In the genomic region with DNA sequence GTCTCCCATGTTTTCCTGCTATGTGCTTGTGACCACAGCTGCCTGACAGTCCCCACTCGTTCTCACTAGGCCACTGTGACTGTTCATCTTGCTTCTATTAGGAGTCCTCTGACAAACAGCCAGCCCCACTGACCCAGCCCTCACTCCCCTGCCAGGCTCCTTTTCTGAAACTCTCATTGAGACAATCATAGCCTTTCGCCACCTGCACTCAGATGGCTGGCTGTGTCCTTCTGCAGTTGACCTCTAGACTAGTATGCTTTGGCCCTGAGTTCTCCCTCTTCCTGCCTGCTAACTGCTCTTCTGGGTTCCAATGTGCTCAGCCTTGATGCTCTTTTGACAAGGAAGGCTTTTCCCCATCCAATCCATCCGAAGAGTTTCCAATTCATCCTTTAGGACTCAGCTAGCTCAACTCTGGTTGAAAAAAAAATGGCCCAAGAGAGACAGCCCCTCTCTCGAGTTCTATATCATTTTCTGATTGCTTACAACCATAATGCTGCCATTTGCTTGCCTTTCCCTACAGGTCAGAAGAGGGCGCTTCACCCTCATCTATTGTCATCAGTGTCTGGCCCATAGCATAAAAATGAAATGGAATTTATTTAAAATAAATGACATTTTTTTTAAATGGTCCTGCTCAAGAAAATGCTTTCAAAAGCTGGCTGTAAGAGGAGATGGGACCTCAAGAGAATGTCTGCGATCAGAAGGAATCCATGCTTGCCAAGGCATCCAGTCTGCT, we compare ENCODE assay signal across 19 mouse cellular contexts. TPM values are rescaled to one million over a fixed set of nuclear protein-coding genes. Genes with fewer than 3 reads are reported as not detected.
A peak's percentile ranks its signal among the peaks of the same experiment; 100 is the strongest.
DNase-seq lines count a peak whose midpoint lies in the region; ATAC-seq and TF ChIP-seq lines count a peak whose summit lies in the region.
"Had no signal": no experiment of that assay in that cellular context is flagged by ENCODE, and none has a peak within 500 bp of the region (broad histone marks: within the 10 kb centered on the region; RNA-seq: fewer than 3 reads in every experiment).

No protein-coding gene starts in this region.

- no peak overlapping the region; the same call in 1 of the 2 replicates for H3K27ac ChIP-seq in heart, embryonic 11.5 days (ENCODE audit: low read depth, low read length)
- no peak overlapping the region for H3K27ac ChIP-seq in intestine, postnatal 0 days (ENCODE audit: low read depth, low read length)
- no peak overlapping the region for H3K27ac ChIP-seq in intestine, embryonic 16.5 days (ENCODE audit: low read length)
- H3K27ac ChIP-seq: liver, embryonic 12.5 days had no signal

- peaks cover 10% of the 10 kb centered on the region for H3K4me1 ChIP-seq in heart, embryonic 11.5 days (ENCODE audit: control insufficient read depth, insufficient read depth, low read length)
- H3K4me1 ChIP-seq in intestine, postnatal 0 days (replicated peaks; ENCODE audit: control insufficient read depth, insufficient read depth, low read length), result no peaks in the 10 kb centered on the region
- H3K4me1 ChIP-seq in intestine, embryonic 16.5 days (ENCODE audit: control insufficient read depth, insufficient read depth, low read length), result no peaks in the 10 kb centered on the region

- no peaks in the 10 kb centered on the region for H3K36me3 ChIP-seq in heart, embryonic 11.5 days (ENCODE audit: control insufficient read depth, insufficient read depth, low read length)
- no peaks in the 10 kb centered on the region for H3K36me3 ChIP-seq in intestine, postnatal 0 days (ENCODE audit: control insufficient read depth, insufficient read depth)
- no peaks in the 10 kb centered on the region for H3K36me3 ChIP-seq in intestine, embryonic 16.5 days (ENCODE audit: control insufficient read depth, insufficient read depth, low read length)
- H3K36me3 ChIP-seq: liver, embryonic 12.5 days had no signal

- H3K4me2 ChIP-seq in heart, embryonic 11.5 days, result no peak overlapping the region
- H3K4me2 ChIP-seq in intestine, postnatal 0 days (replicated peaks; ENCODE audit: low read depth), result no peak overlapping the region
- H3K4me2 ChIP-seq in intestine, embryonic 16.5 days (ENCODE audit: low read depth, low read length), result no peak overlapping the region
- H3K4me2 ChIP-seq: liver, embryonic 12.5 days had no signal

- WGBS in heart, embryonic 11.5 days (ENCODE audit: insufficient replicate concordance), result 56% methylated on average over 6 of the region's 6 CpGs
- WGBS in intestine, postnatal 0 days, result 76% methylated on average over 6 of the region's 6 CpGs
- 71% methylated on average over 6 of the region's 6 CpGs for WGBS in intestine, embryonic 16.5 days

- no peak overlapping the region for H3K9ac ChIP-seq in heart, embryonic 11.5 days (ENCODE audit: low read depth, low read length)
- no peak overlapping the region for H3K9ac ChIP-seq in intestine, postnatal 0 days (ENCODE audit: low read depth, low read length)
- H3K9ac ChIP-seq in intestine, embryonic 16.5 days (ENCODE audit: low read depth, low read length), result no peak overlapping the region
- H3K9ac ChIP-seq: liver, embryonic 12.5 days had no signal

- no peaks in the 10 kb centered on the region for H3K27me3 ChIP-seq in heart, embryonic 11.5 days (ENCODE audit: control insufficient read depth, insufficient read depth, low read length)
- no peaks in the 10 kb centered on the region for H3K27me3 ChIP-seq in intestine, postnatal 0 days (replicated peaks; ENCODE audit: control insufficient read depth, insufficient read depth, low read length)
- H3K27me3 ChIP-seq in intestine, embryonic 16.5 days (replicated peaks; ENCODE audit: control insufficient read depth, insufficient read depth, low read length), result no peaks in the 10 kb centered on the region

- TF ChIP-seq CTCF in intestine, postnatal 0 days (IDR thresholded peaks at IDR 0.05; ENCODE audit: low read depth), result peak; percentile 44

- no peak for ATAC-seq in heart, embryonic 11.5 days (replicated peaks; ENCODE audit: insufficient number of reproducible peaks, low FRiP score, low TSS enrichment)
- ATAC-seq in intestine, postnatal 0 days, result no peak
- ATAC-seq in intestine, embryonic 16.5 days, result no peak
- no peak for ATAC-seq in activated CD4-positive, CD25-positive, alpha-beta regulatory T cell, adult 4 months
- ATAC-seq: liver, embryonic 12.5 days had no signal

- H3K9me3 ChIP-seq in heart, embryonic 11.5 days (replicated peaks; ENCODE audit: control insufficient read depth, low read length), result no peaks in the 10 kb centered on the region
- H3K9me3 ChIP-seq in intestine, postnatal 0 days (ENCODE audit: control insufficient read depth), result no peaks in the 10 kb centered on the region
- H3K9me3 ChIP-seq in intestine, embryonic 16.5 days (ENCODE audit: control insufficient read depth, low read length), result no peaks in the 10 kb centered on the region
- H3K9me3 ChIP-seq: liver, embryonic 12.5 days had no signal

- no peak overlapping the region for H3K4me3 ChIP-seq in heart, embryonic 11.5 days (ENCODE audit: low read depth, low read length)
- no peak overlapping the region for H3K4me3 ChIP-seq in intestine, postnatal 0 days (ENCODE audit: low read depth, low read length)
- H3K4me3 ChIP-seq in intestine, embryonic 16.5 days (ENCODE audit: low read length), result no peak overlapping the region
- H3K4me3 ChIP-seq: liver, embryonic 12.5 days had no signal

- DNase-seq in heart, adult 11 months, result peak; percentile 76
- DNase-seq in testis, postnatal 10 days (ENCODE audit: low spot score), result peak; percentile 28
- DNase-seq in testis, postnatal 14 days (ENCODE audit: low spot score), result no peak
- no peak for DNase-seq in right cerebral cortex, postnatal 4 days
- DNase-seq: cerebellum, adult 9-11 months; gastrocnemius, postnatal 14 days; heart, postnatal 10 days; kidney, adult 9 months; left cerebral cortex, postnatal 4 days; lung, postnatal 10 days; thymus, postnatal 36 days had no signal

RNA-seq across cellular contexts. Expression of a gene that starts 54.7 kb away (rescaled TPM):
- polyA plus RNA-seq in heart, embryonic 11.5 days (2014; fragmentation: Nextera tagmentation; extraction: Ambion mirVana), result 0.21 TPM in 1 of 2 replicates, not detected in the other
- 0.89 and 1.0 TPM in 2 replicates for polyA plus RNA-seq in intestine, postnatal 0 days (2015; fragmentation: Nextera tagmentation; extraction: Ambion mirVana)
- polyA plus RNA-seq in intestine, embryonic 16.5 days (2015; fragmentation: Nextera tagmentation; extraction: Ambion mirVana), result 0.49 TPM in 1 of 2 replicates, not detected in the other
- polyA plus RNA-seq in activated CD4-positive, CD25-positive, alpha-beta regulatory T cell, adult 4 months (2017; shearing (Covaris generic)), result not detected
- polyA plus RNA-seq: frontal cortex, adult 2 months; neural tube, embryonic 11.5 days; spleen, adult 2 months had no signal

Comparison
In these comparisons a context has a peak if more than half of its experiments do, and no peak if none do; other contexts are left out.
1. DNase-seq: peak in heart, adult 11 months (single experiment) and testis, postnatal 10 days (single experiment); none in testis, postnatal 14 days (single experiment) and right cerebral cortex, postnatal 4 days (single experiment).